ENCODE assay signal across 8 mouse cellular contexts in the genomic region with DNA sequence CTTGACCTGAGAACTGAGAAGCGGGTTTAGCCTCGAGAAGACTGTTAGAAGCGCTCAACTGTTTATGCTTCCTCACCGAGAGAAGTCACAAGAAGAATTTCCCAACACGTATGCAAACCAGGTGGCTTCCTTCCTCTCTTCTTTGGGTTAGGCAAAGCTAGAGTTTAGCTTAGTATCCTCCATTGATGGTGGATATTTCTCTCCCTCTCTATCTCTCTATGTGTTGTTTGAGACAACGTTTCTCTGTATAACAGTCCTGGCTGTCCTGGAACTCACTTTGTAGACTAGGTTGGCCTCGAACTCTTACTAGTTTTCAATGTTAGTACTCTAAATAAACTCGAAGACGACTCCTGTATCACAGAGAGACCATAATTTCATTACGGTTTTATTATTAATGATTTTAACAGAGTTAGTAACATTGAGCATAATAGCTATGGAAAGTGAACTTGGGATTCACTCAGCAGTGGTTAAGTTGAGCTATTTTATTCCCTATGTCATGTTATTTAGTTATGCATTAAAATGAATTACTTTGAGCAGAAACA. TPM values are rescaled to one million over a fixed set of nuclear protein-coding genes. Genes with fewer than 3 reads are reported as not detected.
DNase-seq lines count a peak whose midpoint lies in the region; ATAC-seq and TF ChIP-seq lines count a peak whose summit lies in the region.

No protein-coding gene starts in this region.

- peak overlapping the region; percentile 80 for H3K4me3 ChIP-seq in lung, postnatal 0 days (ENCODE audit: low read depth, low read length)
- peak overlapping the region; percentile 81 for H3K4me3 ChIP-seq in limb, embryonic 11.5 days (ENCODE audit: low read depth, low read length)
- H3K4me3 ChIP-seq in olfactory bulb, adult 2 months (ENCODE audit: insufficient read depth, low read depth, low read length), result peak overlapping the region; percentile 81

- 26% methylated on average over 10 of the region's 10 CpGs for WGBS in lung, postnatal 0 days
- WGBS in limb, embryonic 11.5 days, result 29% methylated on average over 10 of the region's 10 CpGs
- WGBS in olfactory bulb, adult 2 months, result 24% methylated on average over 10 of the region's 10 CpGs

- intact Hi-C loops in gastrocnemius, postnatal 36 days (cut with DNase I), result no loop called here

- DNase-seq in lung, postnatal 0 days (ENCODE audit: low spot score), result no peak
- DNase-seq in lung, postnatal 4 days, result no peak
- no peak for DNase-seq in limb, embryonic 11.5 days (ENCODE audit: low spot score)
- DNase-seq in cerebellum, postnatal 25 days, result no peak
- no peak for DNase-seq in gastrocnemius, postnatal 25 days
- no peak for DNase-seq in gastrocnemius, postnatal 36 days

- no peaks in the 10 kb centered on the region for H3K9me3 ChIP-seq in lung, postnatal 0 days (ENCODE audit: low read length)
- no peaks in the 10 kb centered on the region for H3K9me3 ChIP-seq in limb, embryonic 11.5 days (ENCODE audit: control insufficient read depth, low read length)

- H3K4me2 ChIP-seq in lung, postnatal 0 days (replicated peaks; ENCODE audit: low read depth, low read length), result peak overlapping the region; percentile 89
- peak overlapping the region; percentile 71 for H3K4me2 ChIP-seq in limb, embryonic 11.5 days (ENCODE audit: low read depth, severe bottlenecking)

- no peak for ATAC-seq in lung, postnatal 0 days
- ATAC-seq in erythroid progenitor cell, adult 5-6 weeks (replicated peaks; ENCODE audit: low FRiP score, poor library complexity, severe bottlenecking), result 0 out of 2 replicates have a peak, but pooled peaks have one; percentile 3
- ATAC-seq in limb, embryonic 11.5 days (ENCODE audit: insufficient number of reproducible peaks, low FRiP score, low TSS enrichment, low read depth), result no peak

- TF ChIP-seq CTCF in lung, postnatal 0 days (IDR thresholded peaks at IDR 0.05), result no peak
- no peak for TF ChIP-seq CTCF in olfactory bulb, adult 2 months (IDR thresholded peaks at IDR 0.05; ENCODE audit: insufficient read depth, low read depth, low read length)

- H3K36me3 ChIP-seq in lung, postnatal 0 days (ENCODE audit: insufficient read depth, low read length), result no peaks in the 10 kb centered on the region
- H3K36me3 ChIP-seq in limb, embryonic 11.5 days (ENCODE audit: control insufficient read depth, insufficient read depth, low read length), result peaks cover 3% of the 10 kb centered on the region; the same call in 1 of the 2 replicates

- no peak overlapping the region for H3K27ac ChIP-seq in lung, postnatal 0 days (ENCODE audit: low read length)
- 0 out of 2 replicates have a peak overlapping the region, but pooled peaks have one; percentile 90 for H3K27ac ChIP-seq in limb, embryonic 11.5 days (replicated peaks; ENCODE audit: low read depth, low read length)
- peak overlapping the region; percentile 43; the same call in 1 of the 2 replicates for H3K27ac ChIP-seq in olfactory bulb, adult 2 months (ENCODE audit: insufficient read depth, low read depth, low read length)

- no peaks in the 10 kb centered on the region for H3K27me3 ChIP-seq in lung, postnatal 0 days (replicated peaks; ENCODE audit: insufficient read depth, low read length)
- no peaks in the 10 kb centered on the region for H3K27me3 ChIP-seq in limb, embryonic 11.5 days (ENCODE audit: control insufficient read depth, insufficient read depth, low read length)

- TF ChIP-seq POLR2A in olfactory bulb, adult 2 months (IDR thresholded peaks at IDR 0.05; ENCODE audit: insufficient read depth, low read depth, low read length), result no peak; the same call in 1 of the 2 replicates

- no peak for TF ChIP-seq EP300 in lung, postnatal 0 days (IDR thresholded peaks at IDR 0.05)

- H3K9ac ChIP-seq in lung, postnatal 0 days (replicated peaks; ENCODE audit: low read depth), result no peak overlapping the region
- H3K9ac ChIP-seq in limb, embryonic 11.5 days (ENCODE audit: low read length), result peak overlapping the region; percentile 94; the same call in 1 of the 2 replicates

- H3K4me1 ChIP-seq in lung, postnatal 0 days (ENCODE audit: insufficient read depth, low read depth, low read length), result no peaks in the 10 kb centered on the region; the same call in 1 of the 2 replicates
- no peaks in the 10 kb centered on the region for H3K4me1 ChIP-seq in limb, embryonic 11.5 days (ENCODE audit: control insufficient read depth, insufficient read depth, low read length)
- H3K4me1 ChIP-seq in olfactory bulb, adult 2 months (ENCODE audit: control insufficient read depth, insufficient read depth, low read length), result peaks cover 2% of the 10 kb centered on the region; the same call in 1 of the 2 replicates

RNA-seq across cellular contexts. Expression of a gene that starts 0.5 kb away (rescaled TPM):
- 10.4 and 12.3 TPM in 2 replicates for polyA plus RNA-seq in lung, postnatal 0 days (2015; fragmentation: Nextera tagmentation; extraction: Ambion mirVana)
- total RNA-seq in erythroid progenitor cell, adult 5-6 weeks (2015; ENCODE audit: low replicate concordance), result 2.5 and 8.4 TPM in 2 replicates
- 4.1 and 8.9 TPM in 2 replicates for total RNA-seq in erythroid progenitor cell, adult 5-6 weeks (2017; ENCODE audit: low replicate concordance)
- 55.8 and 57.3 TPM in 2 replicates for polyA plus RNA-seq in limb, embryonic 11.5 days (2014; fragmentation: Nextera tagmentation; extraction: Ambion mirVana)
- polyA plus RNA-seq in olfactory bulb, adult 2 months (2012; ENCODE audit: insufficient read depth, insufficient read length, low replicate concordance, missing spikeins), result not detected in 2 replicates
- 1 to 10 TPM; 1.9 to 2.5 TPM for total RNA-seq in gastrocnemius, postnatal 25 days (2021)
- total RNA-seq in gastrocnemius, postnatal 36 days (2021), result 1 to 10 TPM; 2.0 to 2.1 TPM

RNA-seq across cellular contexts. Expression of a gene that starts 38.1 kb away (rescaled TPM):
- polyA plus RNA-seq in lung, postnatal 0 days (2015; fragmentation: Nextera tagmentation; extraction: Ambion mirVana), result 35.2 and 47.8 TPM in 2 replicates
- total RNA-seq in erythroid progenitor cell, adult 5-6 weeks (2015; ENCODE audit: low replicate concordance), result 13.0 and 14.4 TPM in 2 replicates
- 11.7 and 35.3 TPM in 2 replicates for total RNA-seq in erythroid progenitor cell, adult 5-6 weeks (2017; ENCODE audit: low replicate concordance)
- 88.6 and 97.9 TPM in 2 replicates for polyA plus RNA-seq in limb, embryonic 11.5 days (2014; fragmentation: Nextera tagmentation; extraction: Ambion mirVana)
- polyA plus RNA-seq in olfactory bulb, adult 2 months (2012; ENCODE audit: insufficient read depth, insufficient read length, low replicate concordance, missing spikeins), result not detected in 2 replicates
- total RNA-seq in gastrocnemius, postnatal 25 days (2021), result 1 to 10 TPM; 2.7 to 7.2 TPM
- total RNA-seq in gastrocnemius, postnatal 36 days (2021), result 1 to 10 TPM; 2.9 to 3.0 TPM
